Mouse (Mus musculus): Measurements from ENCODE around the gene Afg3l1.
"Not testable (repeated sequence)": the region's sequence is repeated elsewhere in the genome, so short reads cannot be mapped to it uniquely, and the experiment has no call there.

Gene Afg3l1

GRCm38 (mm10) chr8:123477737-123478258 lies at the start of gene Afg3l1:
Afg3l1 (plus strand) TSS chr8:123477903.
- DNase-seq (ENCODE audit: low spot score) = peak; percentile 92

GRCm38 (mm10) chr8:123428343-123428893 lies 49.3 kb upstream of the Afg3l1 start:
- no peak for DNase-seq (ENCODE audit: low spot score)

- DNase-seq (ENCODE audit: low spot score) = no peak
These were observed 48.6 kb upstream of the Afg3l1 start for GRCm38 (mm10) chr8:123428939-123429721.

GRCm38 (mm10) chr8:123429722-123430013 lies 48.0 kb upstream of the Afg3l1 start:
- DNase-seq (ENCODE audit: low spot score) = not testable (repeated sequence)

GRCm38 (mm10) chr8:123430936-123431335 lies 46.8 kb upstream of the Afg3l1 start:
- not testable (repeated sequence) for DNase-seq (ENCODE audit: low spot score)

GRCm38 (mm10) chr8:123431616-123432365 lies 45.9 kb upstream of the Afg3l1 start:
- DNase-seq (ENCODE audit: low spot score) = no peak

GRCm38 (mm10) chr8:123432381-123432780 lies 45.3 kb upstream of the Afg3l1 start:
- DNase-seq (ENCODE audit: low spot score) = no peak

GRCm38 (mm10) chr8:123433241-123433974 lies 44.3 kb upstream of the Afg3l1 start:
- DNase-seq (ENCODE audit: low spot score) = not testable (repeated sequence)

GRCm38 (mm10) chr8:123441788-123442187 lies 35.9 kb upstream of the Afg3l1 start:
- DNase-seq (ENCODE audit: low spot score) = no peak

GRCm38 (mm10) chr8:123442351-123442750 lies 35.4 kb upstream of the Afg3l1 start:
- no peak for DNase-seq (ENCODE audit: low spot score)

- DNase-seq (ENCODE audit: low spot score) = peak; percentile 88
These were observed 34.7 kb upstream of the Afg3l1 start for GRCm38 (mm10) chr8:123442871-123443575.

GRCm38 (mm10) chr8:123443576-123443921 lies 34.2 kb upstream of the Afg3l1 start:
- DNase-seq (ENCODE audit: low spot score) = no peak

- no peak for DNase-seq (ENCODE audit: low spot score)
These were observed 33.6 kb upstream of the Afg3l1 start for GRCm38 (mm10) chr8:123444131-123444530.

- no peak for DNase-seq (ENCODE audit: low spot score)
These were observed 31.7 kb upstream of the Afg3l1 start for GRCm38 (mm10) chr8:123445981-123446380.

GRCm38 (mm10) chr8:123446799-123447198 lies 30.9 kb upstream of the Afg3l1 start:
- DNase-seq (ENCODE audit: low spot score) = no peak

GRCm38 (mm10) chr8:123450783-123451182 lies 26.9 kb upstream of the Afg3l1 start:
- DNase-seq (ENCODE audit: low spot score) = no peak

GRCm38 (mm10) chr8:123451747-123452146 lies 26.0 kb upstream of the Afg3l1 start:
- not testable (repeated sequence) for DNase-seq (ENCODE audit: low spot score)

GRCm38 (mm10) chr8:123452149-123452548 lies 25.6 kb upstream of the Afg3l1 start:
- no peak for DNase-seq (ENCODE audit: low spot score)

- DNase-seq (ENCODE audit: low spot score) = no peak
These were observed 24.4 kb upstream of the Afg3l1 start for GRCm38 (mm10) chr8:123453291-123453690.

- DNase-seq (ENCODE audit: low spot score) = no peak
These were observed 23.8 kb upstream of the Afg3l1 start for GRCm38 (mm10) chr8:123453951-123454350.

GRCm38 (mm10) chr8:123454559-123454958 lies 23.1 kb upstream of the Afg3l1 start:
- DNase-seq (ENCODE audit: low spot score) = no peak

GRCm38 (mm10) chr8:123463651-123464050 lies 14.1 kb upstream of the Afg3l1 start:
- DNase-seq (ENCODE audit: low spot score) = no peak

All from left cerebral cortex, adult 11 months (tissue).